Mouse (Mus musculus) hindbrain, embryonic 12.5 days (tissue): Measurements from ENCODE around the gene Gm45837. TPM values are rescaled to one million over a fixed set of nuclear protein-coding genes. Genes with fewer than 3 reads are reported as not detected.
A peak's percentile ranks its signal among the peaks of the same experiment; 100 is the strongest.

ENCODE experiments used
- ATAC-seq: fragments of 200-750 bp; cut with Nextera tagmentation; 2 replicates; pipeline ENCODE4 v1.8.0; 2017; ENCODE audit warnings: moderate TSS enrichment; ENCODE audit not compliant: low FRiP score
- H3K27ac ChIP-seq: fragments of 300-500 bp; sonication (generic); 2 replicates; pipeline ENCODE4 v1.5.1; 2016; ENCODE audit warnings: mild to moderate bottlenecking
- H3K27me3 ChIP-seq: fragments of 300-500 bp; sonication (generic); 2 replicates; pipeline ENCODE4 v1.6.1; 2016; ENCODE audit warnings: mild to moderate bottlenecking
- H3K36me3 ChIP-seq: fragments of 300-500 bp; sonication (generic); 2 replicates; pipeline ENCODE4 v1.6.1; 2016; ENCODE audit warnings: mild to moderate bottlenecking
- H3K4me1 ChIP-seq: fragments of 300-500 bp; sonication (generic); 2 replicates; pipeline ENCODE4 v1.6.1; 2016
- H3K4me2 ChIP-seq: fragments of 300-500 bp; sonication (generic); replicated peaks from 2 replicates; pipeline ENCODE4 v1.6.1; 2016; ENCODE audit warnings: mild to moderate bottlenecking
- H3K4me3 ChIP-seq: fragments of 300-500 bp; sonication (generic); 2 replicates; pipeline ENCODE4 v1.5.1; 2016; ENCODE audit warnings: mild to moderate bottlenecking
- H3K9ac ChIP-seq: fragments of 300-500 bp; sonication (generic); 2 replicates; pipeline ENCODE4 v1.6.1; 2016; ENCODE audit warnings: mild to moderate bottlenecking, moderate library complexity
- H3K9me3 ChIP-seq: fragments of 300-500 bp; sonication (generic); replicated peaks from 2 replicates; pipeline ENCODE4 v1.6.1; 2016; ENCODE audit warnings: mild to moderate bottlenecking
- WGBS: fragments of 180-500 bp; shearing (Covaris S2); methylation state at CpG from one replicate; pipeline ENCODE4 v1.1.7; 2016; 5-methylcytosine and 5-hydroxymethylcytosine counted together
- polyA plus RNA-seq: library from polyadenylated mRNA; unstranded; fragments of >200 nt; fragmentation: Nextera tagmentation; extraction: Ambion mirVana; gene quantifications from 2 replicates; pipeline ENCODE4 v1.2.1, GENCODE M21; 2016

Gene Gm45837
- polyA plus RNA-seq, 1 experiment from 2014 or later = not detected

- no peak overlapping the region for H3K9ac ChIP-seq
- peaks cover 3% of the 10 kb centered on the region for H3K27me3 ChIP-seq
- no peaks in the 10 kb centered on the region for H3K9me3 ChIP-seq
- 77% methylated on average over 7 of the region's 7 CpGs for WGBS
- H3K27ac ChIP-seq = no peak overlapping the region
- H3K4me2 ChIP-seq = no peak overlapping the region
- H3K36me3 ChIP-seq = no peaks in the 10 kb centered on the region
- H3K4me3 ChIP-seq = no peak overlapping the region
- ATAC-seq = no peak
- no peaks in the 10 kb centered on the region for H3K4me1 ChIP-seq
Observed at GRCm38 (mm10) chr7:101526484-101526883, 115.8 kb downstream of the Gm45837 start.

GRCm38 (mm10) chr7:101534428-101534827, 123.7 kb downstream of the Gm45837 start:
- Histone ChIP-seq H3K27me3 (no peaks in the 10 kb centered on the region), H3K4me2 (no peak overlapping the region), H3K4me1 (peaks cover 5% of the 10 kb centered on the region; the same call in 1 of the 2 replicates), H3K36me3 (no peaks in the 10 kb centered on the region), H3K27ac (no peak overlapping the region), H3K9ac (no peak overlapping the region), H3K9me3 (no peaks in the 10 kb centered on the region), H3K4me3 (no peak overlapping the region)
- ATAC-seq = no peak
- 26% methylated on average over 5 of the region's 5 CpGs for WGBS

GRCm38 (mm10) chr7:101535102-101535501, 124.4 kb downstream of the Gm45837 start:
- H3K4me3 ChIP-seq = no peak overlapping the region
- H3K4me1 ChIP-seq = peaks cover 5% of the 10 kb centered on the region; the same call in 1 of the 2 replicates
- H3K4me2 ChIP-seq = no peak overlapping the region
- WGBS = 54% methylated on average over 10 of the region's 10 CpGs
- no peak for ATAC-seq
- no peak overlapping the region for H3K27ac ChIP-seq
- no peaks in the 10 kb centered on the region for H3K36me3 ChIP-seq
- no peaks in the 10 kb centered on the region for H3K27me3 ChIP-seq
- H3K9me3 ChIP-seq = no peaks in the 10 kb centered on the region
- no peak overlapping the region for H3K9ac ChIP-seq

- H3K4me2 ChIP-seq = no peak overlapping the region
- no peaks in the 10 kb centered on the region for H3K9me3 ChIP-seq
- H3K27ac ChIP-seq = no peak overlapping the region
- H3K36me3 ChIP-seq = no peaks in the 10 kb centered on the region
- no peak overlapping the region for H3K9ac ChIP-seq
- H3K4me3 ChIP-seq = no peak overlapping the region
- H3K27me3 ChIP-seq = no peaks in the 10 kb centered on the region
- no peak for ATAC-seq
- peaks cover 5% of the 10 kb centered on the region; the same call in 1 of the 2 replicates for H3K4me1 ChIP-seq
- WGBS = 71% methylated on average over 5 of the region's 5 CpGs
Observed at GRCm38 (mm10) chr7:101535517-101535916, 124.8 kb downstream of the Gm45837 start.

- Histone ChIP-seq H3K4me3 (no peak overlapping the region), H3K9me3 (no peaks in the 10 kb centered on the region), H3K36me3 (no peaks in the 10 kb centered on the region), H3K27ac (no peak overlapping the region), H3K4me2 (no peak overlapping the region), H3K27me3 (no peaks in the 10 kb centered on the region), H3K9ac (no peak overlapping the region), H3K4me1 (peaks cover 5% of the 10 kb centered on the region; the same call in 1 of the 2 replicates)
- 44% methylated on average over 8 of the region's 8 CpGs for WGBS
- no peak for ATAC-seq
Observed at GRCm38 (mm10) chr7:101537541-101537940, 126.9 kb downstream of the Gm45837 start.

GRCm38 (mm10) chr7:101538141-101538933, 127.7 kb downstream of the Gm45837 start:
- ATAC-seq = no peak
- Histone ChIP-seq H3K4me2 (no peak overlapping the region), H3K4me3 (no peak overlapping the region), H3K9ac (no peak overlapping the region), H3K36me3 (no peaks in the 10 kb centered on the region), H3K9me3 (no peaks in the 10 kb centered on the region), H3K27me3 (no peaks in the 10 kb centered on the region), H3K4me1 (peaks cover 5% of the 10 kb centered on the region; the same call in 1 of the 2 replicates), H3K27ac (no peak overlapping the region)
- 60% methylated on average over 14 of the region's 14 CpGs for WGBS

GRCm38 (mm10) chr7:101539774-101540173, 129.1 kb downstream of the Gm45837 start:
- Histone ChIP-seq H3K9ac (no peak overlapping the region), H3K27ac (no peak overlapping the region), H3K36me3 (no peaks in the 10 kb centered on the region), H3K4me1 (peaks cover 2% of the 10 kb centered on the region; the same call in 1 of the 2 replicates), H3K27me3 (no peaks in the 10 kb centered on the region), H3K4me3 (no peak overlapping the region), H3K9me3 (no peaks in the 10 kb centered on the region), H3K4me2 (no peak overlapping the region)
- WGBS = 48% methylated on average over 9 of the region's 9 CpGs
- no peak for ATAC-seq

- ATAC-seq = no peak
- no peaks in the 10 kb centered on the region for H3K36me3 ChIP-seq
- 77% methylated on average over 5 of the region's 5 CpGs for WGBS
- no peak overlapping the region for H3K4me2 ChIP-seq
- H3K9me3 ChIP-seq = no peaks in the 10 kb centered on the region
- H3K4me1 ChIP-seq = no peaks in the 10 kb centered on the region
- H3K27me3 ChIP-seq = no peaks in the 10 kb centered on the region
- H3K4me3 ChIP-seq = no peak overlapping the region
- H3K27ac ChIP-seq = no peak overlapping the region
- no peak overlapping the region for H3K9ac ChIP-seq
Observed at GRCm38 (mm10) chr7:101540684-101541083, 130.0 kb downstream of the Gm45837 start.

GRCm38 (mm10) chr7:101541132-101541531, 130.4 kb downstream of the Gm45837 start:
- H3K9ac ChIP-seq = no peak overlapping the region
- H3K36me3 ChIP-seq = no peaks in the 10 kb centered on the region
- WGBS = 5% methylated on average over 11 of the region's 11 CpGs
- no peak overlapping the region for H3K4me2 ChIP-seq
- 0 out of 2 replicates have a peak, but pooled peaks have one; percentile 48 for ATAC-seq
- no peak overlapping the region for H3K4me3 ChIP-seq
- no peaks in the 10 kb centered on the region for H3K4me1 ChIP-seq
- no peaks in the 10 kb centered on the region for H3K9me3 ChIP-seq
- no peaks in the 10 kb centered on the region for H3K27me3 ChIP-seq
- no peak overlapping the region for H3K27ac ChIP-seq

- Histone ChIP-seq H3K9ac (no peak overlapping the region), H3K9me3 (no peaks in the 10 kb centered on the region), H3K4me3 (no peak overlapping the region), H3K27ac (no peak overlapping the region), H3K27me3 (no peaks in the 10 kb centered on the region), H3K36me3 (no peaks in the 10 kb centered on the region), H3K4me2 (no peak overlapping the region), H3K4me1 (no peaks in the 10 kb centered on the region)
- WGBS = 74% methylated on average over 10 of the region's 10 CpGs
- no peak for ATAC-seq
Observed at GRCm38 (mm10) chr7:101541734-101542133, 131.0 kb downstream of the Gm45837 start.

GRCm38 (mm10) chr7:101547651-101548050, 137.0 kb downstream of the Gm45837 start:
- Histone ChIP-seq H3K4me3 (no peak overlapping the region), H3K27ac (no peak overlapping the region), H3K9me3 (no peaks in the 10 kb centered on the region), H3K4me1 (no peaks in the 10 kb centered on the region), H3K4me2 (no peak overlapping the region), H3K27me3 (no peaks in the 10 kb centered on the region), H3K9ac (no peak overlapping the region), H3K36me3 (no peaks in the 10 kb centered on the region)
- no peak for ATAC-seq
- 83% methylated on average over 3 of the region's 3 CpGs for WGBS

- Histone ChIP-seq H3K9ac (no peak overlapping the region), H3K27me3 (no peaks in the 10 kb centered on the region), H3K4me2 (no peak overlapping the region), H3K27ac (no peak overlapping the region), H3K9me3 (no peaks in the 10 kb centered on the region), H3K4me1 (no peaks in the 10 kb centered on the region), H3K4me3 (no peak overlapping the region), H3K36me3 (no peaks in the 10 kb centered on the region)
- 91% methylated on average over 3 of the region's 3 CpGs for WGBS
- no peak for ATAC-seq
Observed at GRCm38 (mm10) chr7:101549266-101549665, 138.6 kb downstream of the Gm45837 start.
